9 mouse cellular contexts compared by ENCODE assay signal in the genomic region with DNA sequence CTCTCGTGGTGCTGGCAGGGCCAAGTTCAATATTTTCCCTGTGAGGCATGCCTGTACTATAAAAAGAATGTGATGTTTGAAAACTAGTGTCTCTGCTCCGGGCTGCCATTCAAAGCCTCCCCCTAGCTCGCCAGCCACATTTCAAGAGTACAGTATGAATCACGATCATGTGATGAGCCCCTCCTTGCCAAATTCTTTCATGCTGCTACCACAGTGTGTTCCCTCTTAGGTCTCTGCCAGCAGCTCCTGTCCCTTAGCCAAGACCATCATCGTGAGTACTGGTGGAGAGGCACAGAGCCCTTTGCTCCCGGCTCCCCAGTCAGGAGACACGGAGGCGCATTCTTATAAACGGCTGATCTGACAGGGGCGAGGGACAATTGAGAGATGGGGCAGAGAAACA. TPM values are rescaled to one million over a fixed set of nuclear protein-coding genes. Genes with fewer than 3 reads are reported as not detected.
DNase-seq lines count a peak whose midpoint lies in the region; ATAC-seq and TF ChIP-seq lines count a peak whose summit lies in the region.
"Had no signal": no experiment of that assay in that cellular context is flagged by ENCODE, and none has a peak within 500 bp of the region (broad histone marks: within the 10 kb centered on the region; RNA-seq: fewer than 3 reads in every experiment).

No protein-coding gene starts in this region.

- H3K79me2 ChIP-seq in C2C12 (ENCODE audit: control insufficient read depth, insufficient read depth): peaks cover 97% of the 10 kb centered on the region

- no peaks in the 10 kb centered on the region for H3K27me3 ChIP-seq in C2C12 (ENCODE audit: control insufficient read depth, insufficient read depth, insufficient read length)
- H3K27me3 ChIP-seq in lung, postnatal 0 days (replicated peaks; ENCODE audit: insufficient read depth, low read length): no peaks in the 10 kb centered on the region
- H3K27me3 ChIP-seq in stomach, embryonic 14.5 days (ENCODE audit: control insufficient read depth, insufficient read depth, low read length): no peaks in the 10 kb centered on the region
- H3K27me3 ChIP-seq: liver, embryonic 13.5 days had no signal

- peaks cover 73% of the 10 kb centered on the region for H3K79me3 ChIP-seq in C2C12 (ENCODE audit: low read depth)

- H3K27ac ChIP-seq in lung, postnatal 0 days (ENCODE audit: low read length): no peak overlapping the region
- peak overlapping the region; percentile 76; the same call in 1 of the 2 replicates for H3K27ac ChIP-seq in stomach, embryonic 14.5 days (ENCODE audit: low read length)
- H3K27ac ChIP-seq: liver, embryonic 13.5 days had no signal

- intact Hi-C loops in heart, postnatal 14 days (cut with DNase I): no loop called here

- peak; percentile 83 for TF ChIP-seq EP300 in lung, postnatal 0 days (IDR thresholded peaks at IDR 0.05)

- H3K36me3 ChIP-seq in C2C12 (ENCODE audit: control insufficient read depth, insufficient read depth): peaks cover 84% of the 10 kb centered on the region
- H3K36me3 ChIP-seq in lung, postnatal 0 days (ENCODE audit: insufficient read depth, low read length): no peaks in the 10 kb centered on the region
- peaks cover 5% of the 10 kb centered on the region; the same call in 1 of the 2 replicates for H3K36me3 ChIP-seq in stomach, embryonic 14.5 days (ENCODE audit: control insufficient read depth, insufficient read depth, low read length)
- H3K36me3 ChIP-seq: liver, embryonic 13.5 days had no signal

- peak; percentile 53; the same call in 1 of the 2 replicates for ATAC-seq in cerebellum, adult (ENCODE audit: insufficient number of reproducible peaks, low FRiP score, low TSS enrichment)
- ATAC-seq in frontal cortex, adult (ENCODE audit: low TSS enrichment): peak; percentile 85
- ATAC-seq in lung, postnatal 0 days: peak; percentile 95
- ATAC-seq in stomach, embryonic 14.5 days (ENCODE audit: insufficient number of reproducible peaks, insufficient read depth, low FRiP score, low read depth): peak; percentile 33; the same call in 1 of the 2 replicates

- no peak for TF ChIP-seq CTCF in C2C12 (IDR thresholded peaks at IDR 0.05; ENCODE audit: control insufficient read depth, insufficient read depth, insufficient read length)
- no peak for TF ChIP-seq CTCF in lung, postnatal 0 days (IDR thresholded peaks at IDR 0.05)

- WGBS in lung, postnatal 0 days: 11% methylated on average over 10 of the region's 10 CpGs
- 16% methylated on average over 10 of the region's 10 CpGs for WGBS in stomach, embryonic 14.5 days

- H3K4me1 ChIP-seq in lung, postnatal 0 days (ENCODE audit: insufficient read depth, low read depth, low read length): peaks cover 10% of the 10 kb centered on the region; the same call in 1 of the 2 replicates
- H3K4me1 ChIP-seq in stomach, embryonic 14.5 days (ENCODE audit: control insufficient read depth, insufficient read depth, low read length): peaks cover 58% of the 10 kb centered on the region

- H3K9me3 ChIP-seq in lung, postnatal 0 days (ENCODE audit: low read length): no peaks in the 10 kb centered on the region
- H3K9me3 ChIP-seq in stomach, embryonic 14.5 days (ENCODE audit: control insufficient read depth, low read depth, low read length): no peaks in the 10 kb centered on the region
- H3K9me3 ChIP-seq: liver, embryonic 13.5 days had no signal

- no peak overlapping the region for H3K9ac ChIP-seq in lung, postnatal 0 days (replicated peaks; ENCODE audit: low read depth)
- 0 out of 2 replicates have a peak overlapping the region, but pooled peaks have one; percentile 6 for H3K9ac ChIP-seq in stomach, embryonic 14.5 days (replicated peaks; ENCODE audit: low read depth, low read length)
- H3K9ac ChIP-seq: liver, embryonic 13.5 days had no signal

- peak; percentile 77 to 87 for DNase-seq in heart, postnatal 14 days
- peak; percentile 31 to 62 for DNase-seq in layer of hippocampus, adult 18-20 months (ENCODE audit: low spot score in 2 of 2)
- DNase-seq in lung, postnatal 0 days (ENCODE audit: low spot score): peak; percentile 97
- DNase-seq in embryo, embryonic 9.5 days (ENCODE audit: extremely low spot score): no peak
- DNase-seq: liver, embryonic 13.5 days had no signal

- H3K4me2 ChIP-seq in lung, postnatal 0 days (replicated peaks; ENCODE audit: low read depth, low read length): peak overlapping the region; percentile 22; the same call in 1 of the 2 replicates
- H3K4me2 ChIP-seq in stomach, embryonic 14.5 days (replicated peaks; ENCODE audit: low read depth, low read length): peak overlapping the region; percentile 14; the same call in 1 of the 2 replicates
- H3K4me2 ChIP-seq: liver, embryonic 13.5 days had no signal

- H3K4me3 ChIP-seq in C2C12 (ENCODE audit: insufficient read depth, poor library complexity, severe bottlenecking): no peak overlapping the region
- no peak overlapping the region for H3K4me3 ChIP-seq in lung, postnatal 0 days (ENCODE audit: low read depth, low read length)
- no peak overlapping the region for H3K4me3 ChIP-seq in stomach, embryonic 14.5 days (ENCODE audit: low read depth, low read length)
- H3K4me3 ChIP-seq: liver, embryonic 13.5 days had no signal

- H3ac ChIP-seq in C2C12 (ENCODE audit: control insufficient read depth, insufficient read length, low read depth): no peak overlapping the region

TF ChIP-seq in C2C12, 6 proteins besides CTCF, POLR2A, EP300 and RAD21:
- TF ChIP-seq FOSL1 (IDR thresholded peaks at IDR 0.05; ENCODE audit: insufficient read depth, low read length, poor library complexity, severe bottlenecking) (peak; percentile 23), MAX (IDR thresholded peaks at IDR 0.05) (peak; percentile 88), CEBPB (IDR thresholded peaks at IDR 0.05; ENCODE audit: low read depth) (no peak), MYOD1 (IDR thresholded peaks at IDR 0.05; ENCODE audit: control insufficient read depth, insufficient read length, low read depth) (no peak), MYOG (IDR thresholded peaks at IDR 0.05; ENCODE audit: control insufficient read depth, extremely low read depth, insufficient read length) (no peak), USF1 (IDR thresholded peaks at IDR 0.05; ENCODE audit: low read depth) (peak; percentile 97)

RNA-seq across cellular contexts. Expression of gene Hmga2, which starts 54.2 kb away (rescaled TPM):
- polyA plus RNA-seq in C2C12 (2012; fragmentation: generic; extraction: Trizol): 59.9 TPM
- total RNA-seq in heart, postnatal 14 days (2021): under 1 TPM in 1 of 2 experiments, not detected in 1; 0.07 TPM
- under 1 TPM; 0.07 to 0.18 TPM for total RNA-seq in layer of hippocampus, adult 18-20 months (2021)
- polyA plus RNA-seq in lung, postnatal 0 days (2015; fragmentation: Nextera tagmentation; extraction: Ambion mirVana): 2.2 and 3.0 TPM in 2 replicates
- 54.3 and 57.8 TPM in 2 replicates for polyA plus RNA-seq in stomach, embryonic 14.5 days (2014; fragmentation: Nextera tagmentation; extraction: Ambion mirVana)

Comparison
In these comparisons a context has a peak if more than half of its experiments do, and no peak if none do; other contexts are left out.
1. ATAC-seq: peak in every context shown above with its lines; median percentile 95 in lung, postnatal 0 days; 85 in frontal cortex, adult; 53 in cerebellum, adult; 33 in stomach, embryonic 14.5 days.
2. RNA of gene Hmga2, which starts 54.2 kb away (polyA plus RNA-seq): 59.9 TPM in C2C12 (single experiment) and 54.3 to 57.8 TPM in stomach, embryonic 14.5 days; 2.2 to 3.0 TPM in lung, postnatal 0 days; every median in the first group is over 10 times any median in the second.